Mouse (Mus musculus): Measurements from ENCODE around the gene Akap13. TPM values are rescaled to one million over a fixed set of nuclear protein-coding genes. Genes with fewer than 3 reads are reported as not detected.

Gene Akap13
- polyA plus RNA-seq, 1 experiment: 13.2 TPM

DNA sequence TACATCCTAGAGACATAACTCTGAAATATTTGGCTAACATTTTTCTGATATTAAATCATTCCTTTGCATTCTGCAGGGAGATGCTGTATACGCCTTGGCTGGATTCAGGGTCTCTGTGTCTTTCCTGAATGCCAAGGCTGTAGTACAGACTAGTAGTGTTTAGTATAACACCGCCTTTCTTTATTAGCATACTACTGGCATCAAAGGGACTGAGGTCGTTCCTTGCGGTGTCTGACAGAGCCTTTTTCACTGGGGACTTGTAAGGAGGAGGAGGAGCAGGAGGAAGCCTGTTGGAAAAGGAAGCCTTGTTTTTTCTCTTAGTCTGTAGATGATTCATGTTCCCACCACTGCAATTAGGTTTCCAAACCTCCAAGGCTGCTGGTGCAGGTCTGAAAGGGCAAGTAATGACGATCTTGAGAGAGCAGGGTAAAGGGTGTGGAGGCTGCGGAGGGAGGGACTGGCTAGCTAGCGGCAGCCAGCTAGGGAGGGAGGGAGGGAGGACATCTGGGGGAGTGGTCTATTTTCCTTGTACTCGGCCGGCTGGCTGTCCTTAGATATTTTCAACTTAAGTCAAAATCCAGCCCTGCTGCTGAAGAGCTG, 186.9 kb downstream of the Akap13 start:
- H3K27me3 ChIP-seq (replicated peaks; ENCODE audit: control insufficient read depth, insufficient read depth, low read length): no peaks in the 10 kb centered on the region
- H3K4me3 ChIP-seq (ENCODE audit: insufficient read depth, low read depth, low read length): peak overlapping the region; percentile 8; the same call in 1 of the 2 replicates
- H3K36me3 ChIP-seq (ENCODE audit: control insufficient read depth, insufficient read depth, low read length): no peaks in the 10 kb centered on the region
- peaks cover 27% of the 10 kb centered on the region for H3K4me1 ChIP-seq (ENCODE audit: control insufficient read depth, insufficient read depth, low read length)
- 15% methylated on average over 9 of the region's 9 CpGs for WGBS
- peak; percentile 86 for DNase-seq
- TF ChIP-seq POLR2A (IDR thresholded peaks at IDR 0.05; ENCODE audit: low read depth, low read length): no peak
- no peak for TF ChIP-seq CTCF (conservative IDR thresholded peaks at IDR 0.05; ENCODE audit: insufficient read depth, insufficient read length, low read depth, low read length)
- peak overlapping the region; percentile 53 for H3K27ac ChIP-seq (ENCODE audit: insufficient read depth, low read depth, low read length)

DNA sequence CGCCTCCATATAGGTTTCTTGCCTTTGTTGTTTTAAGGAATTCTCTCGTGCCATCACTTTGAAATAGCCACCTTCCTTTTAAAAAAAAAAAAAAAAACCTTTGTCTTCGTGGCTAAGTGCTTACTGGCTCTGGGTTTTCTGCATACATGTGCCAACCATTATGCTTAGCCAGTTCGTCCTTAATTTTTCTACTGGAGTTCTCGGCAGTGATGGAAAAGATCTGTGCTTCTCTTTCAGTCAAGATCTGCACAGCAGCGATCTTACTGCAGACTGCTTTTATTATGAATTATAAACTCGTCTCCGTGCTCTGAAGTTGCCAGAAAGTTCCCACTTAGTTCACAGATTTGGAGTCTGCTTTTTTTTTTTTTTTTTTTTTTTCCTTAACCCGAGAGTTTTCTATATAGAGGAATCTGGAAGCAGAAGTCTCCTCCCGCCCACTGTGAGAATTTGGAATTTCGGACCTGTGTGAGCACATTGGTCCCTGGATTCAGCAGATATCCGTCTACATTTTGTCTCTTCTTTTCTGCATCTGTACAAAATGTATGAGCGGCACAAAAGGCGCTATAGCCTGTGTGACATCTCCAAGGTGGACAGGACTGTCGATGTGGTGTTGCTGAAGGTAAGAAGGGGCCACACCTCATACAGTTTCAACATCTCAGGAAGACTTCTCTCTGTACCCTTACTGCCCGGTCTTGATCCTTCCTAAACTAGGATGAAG, 187.7 kb downstream of the Akap13 start:
- H3K36me3 ChIP-seq (ENCODE audit: control insufficient read depth, insufficient read depth, low read length): no peaks in the 10 kb centered on the region
- peak overlapping the region; percentile 61 for H3K4me3 ChIP-seq (ENCODE audit: insufficient read depth, low read depth, low read length)
- no peak for TF ChIP-seq POLR2A (IDR thresholded peaks at IDR 0.05; ENCODE audit: low read depth, low read length)
- TF ChIP-seq CTCF (conservative IDR thresholded peaks at IDR 0.05; ENCODE audit: insufficient read depth, insufficient read length, low read depth, low read length): no peak
- no peaks in the 10 kb centered on the region for H3K27me3 ChIP-seq (replicated peaks; ENCODE audit: control insufficient read depth, insufficient read depth, low read length)
- no peak for DNase-seq
- 35% methylated on average over 16 of the region's 16 CpGs for WGBS
- H3K27ac ChIP-seq (ENCODE audit: insufficient read depth, low read depth, low read length): peak overlapping the region; percentile 78
- H3K4me1 ChIP-seq (ENCODE audit: control insufficient read depth, insufficient read depth, low read length): peaks cover 27% of the 10 kb centered on the region

DNA sequence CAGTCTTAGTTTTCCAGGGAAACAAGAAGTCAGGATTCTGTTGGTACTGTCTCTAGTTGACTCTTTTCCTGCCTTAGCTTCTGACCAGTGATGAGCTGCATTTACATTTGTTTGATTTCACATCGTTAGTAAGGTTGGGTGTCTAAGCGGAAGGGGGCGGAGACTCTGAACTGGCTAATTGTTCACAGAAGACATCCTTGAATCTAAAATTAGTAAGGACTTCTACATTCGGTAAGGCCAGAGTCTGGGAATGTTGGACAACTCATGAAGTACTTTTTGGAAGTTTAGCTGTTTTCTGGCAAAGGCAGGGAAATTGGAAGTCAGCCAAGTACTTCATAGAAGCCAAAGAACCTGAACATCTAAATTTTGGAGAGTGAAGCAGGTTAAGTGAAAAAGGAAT, 188.7 kb downstream of the Akap13 start:
- Histone ChIP-seq H3K36me3 (ENCODE audit: control insufficient read depth, insufficient read depth, low read length) (no peaks in the 10 kb centered on the region), H3K27me3 (replicated peaks; ENCODE audit: control insufficient read depth, insufficient read depth, low read length) (no peaks in the 10 kb centered on the region), H3K4me3 (ENCODE audit: insufficient read depth, low read depth, low read length) (peak overlapping the region; percentile 51; the same call in 1 of the 2 replicates), H3K27ac (ENCODE audit: insufficient read depth, low read depth, low read length) (peak overlapping the region; percentile 92), H3K4me1 (ENCODE audit: control insufficient read depth, insufficient read depth, low read length) (peaks cover 27% of the 10 kb centered on the region)
- peak; percentile 80 for DNase-seq
- WGBS: 44% methylated on average over 4 of the region's 4 CpGs
- no peak for TF ChIP-seq POLR2A (IDR thresholded peaks at IDR 0.05; ENCODE audit: low read depth, low read length)

DNA sequence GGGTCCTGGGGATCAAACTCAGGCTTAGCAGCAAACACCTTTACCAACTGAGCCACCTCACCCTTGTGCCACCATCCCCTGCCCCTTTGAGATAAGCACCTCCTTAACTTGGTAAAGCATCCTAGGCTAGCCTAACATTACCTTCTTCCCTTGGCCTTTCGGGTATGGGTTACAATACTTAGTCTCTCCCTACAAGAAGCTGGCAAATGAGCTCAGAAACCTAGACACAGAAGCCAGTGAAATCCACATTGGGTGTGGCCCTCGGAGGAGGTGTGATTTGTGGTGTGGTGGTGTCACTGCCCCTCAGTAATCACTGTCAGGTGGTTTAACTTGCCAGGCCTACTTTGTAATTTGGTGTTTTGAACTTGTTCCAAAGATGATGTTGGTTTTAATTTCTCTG, 189.3 kb downstream of the Akap13 start:
- Histone ChIP-seq H3K4me3 (ENCODE audit: insufficient read depth, low read depth, low read length) (peak overlapping the region; percentile 10; the same call in 1 of the 2 replicates), H3K27me3 (replicated peaks; ENCODE audit: control insufficient read depth, insufficient read depth, low read length) (no peaks in the 10 kb centered on the region), H3K4me1 (ENCODE audit: control insufficient read depth, insufficient read depth, low read length) (peaks cover 25% of the 10 kb centered on the region), H3K36me3 (ENCODE audit: control insufficient read depth, insufficient read depth, low read length) (no peaks in the 10 kb centered on the region), H3K27ac (ENCODE audit: insufficient read depth, low read depth, low read length) (peak overlapping the region; percentile 54)
- TF ChIP-seq CTCF (conservative IDR thresholded peaks at IDR 0.05; ENCODE audit: insufficient read depth, insufficient read length, low read depth, low read length) (no peak), POLR2A (IDR thresholded peaks at IDR 0.05; ENCODE audit: low read depth, low read length) (no peak)
- DNase-seq: no peak
- 57% methylated on average over 2 of the region's 2 CpGs for WGBS

DNA sequence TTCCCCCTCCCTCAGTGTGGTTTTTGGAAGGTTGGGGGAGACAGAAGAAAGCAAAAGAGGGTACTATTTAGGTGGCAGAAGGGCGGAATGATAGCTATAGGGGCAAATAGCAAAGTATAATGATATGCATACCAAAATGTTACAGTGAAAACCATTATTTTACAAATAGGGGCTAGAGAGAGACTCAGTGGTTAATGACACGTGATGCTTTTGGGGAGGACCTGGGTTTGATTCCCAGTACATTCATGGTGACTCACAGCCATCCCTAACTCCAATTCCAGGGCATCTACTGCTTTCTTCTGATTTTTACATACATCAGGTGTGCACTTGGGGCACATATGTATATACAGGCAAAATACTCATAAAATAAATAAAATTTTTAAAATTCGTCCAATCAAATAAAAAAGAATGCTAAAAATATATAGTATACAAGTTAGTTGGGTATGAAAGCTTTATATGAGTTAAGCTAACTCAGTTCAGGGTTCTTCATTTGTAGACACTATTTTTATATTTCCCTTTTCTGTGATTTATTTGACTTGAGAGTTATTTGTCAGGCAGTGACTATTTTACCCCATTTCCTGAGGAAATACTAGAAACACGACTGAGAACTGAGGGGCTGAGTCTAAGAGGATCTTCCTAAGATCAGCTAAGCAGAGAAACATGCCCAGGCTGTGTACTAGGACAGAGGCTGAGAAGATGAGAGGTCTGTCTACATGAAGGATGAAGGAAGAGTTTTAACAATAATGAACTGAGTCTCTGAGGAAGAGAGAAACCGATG, 190.0 kb downstream of the Akap13 start:
- 64% methylated on average over 5 of the region's 5 CpGs for WGBS
- Histone ChIP-seq H3K36me3 (ENCODE audit: control insufficient read depth, insufficient read depth, low read length) (no peaks in the 10 kb centered on the region), H3K4me3 (ENCODE audit: insufficient read depth, low read depth, low read length) (peak overlapping the region; percentile 25; the same call in 1 of the 2 replicates), H3K27me3 (replicated peaks; ENCODE audit: control insufficient read depth, insufficient read depth, low read length) (no peaks in the 10 kb centered on the region), H3K27ac (ENCODE audit: insufficient read depth, low read depth, low read length) (peak overlapping the region; percentile 86), H3K4me1 (ENCODE audit: control insufficient read depth, insufficient read depth, low read length) (peaks cover 25% of the 10 kb centered on the region)
- peak; percentile 61 for DNase-seq
- TF ChIP-seq CTCF (conservative IDR thresholded peaks at IDR 0.05; ENCODE audit: insufficient read depth, insufficient read length, low read depth, low read length): no peak
- TF ChIP-seq POLR2A (IDR thresholded peaks at IDR 0.05; ENCODE audit: low read depth, low read length): no peak

DNA sequence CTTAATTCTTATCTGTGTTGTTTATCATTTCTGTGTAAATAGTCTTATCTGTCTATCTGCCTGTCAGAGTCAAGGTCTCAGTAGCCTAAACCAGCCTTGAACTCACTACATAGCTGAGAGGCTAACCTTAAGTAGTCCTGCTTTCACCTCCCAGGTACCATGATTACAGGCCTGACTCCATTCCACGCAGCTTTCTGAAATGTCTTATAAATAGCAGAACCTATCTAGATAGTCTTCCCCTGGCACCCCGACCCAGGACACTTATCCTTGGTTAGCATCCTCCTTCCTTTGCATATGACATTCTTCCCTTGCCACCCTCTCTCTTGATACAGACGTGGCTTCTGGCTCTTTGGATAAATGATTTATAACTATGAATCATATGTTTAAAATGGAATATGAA, 192.7 kb downstream of the Akap13 start:
- no peaks in the 10 kb centered on the region for H3K36me3 ChIP-seq (ENCODE audit: control insufficient read depth, insufficient read depth, low read length)
- DNase-seq: no peak
- WGBS: 75% methylated on average over 3 of the region's 3 CpGs
- TF ChIP-seq CTCF (conservative IDR thresholded peaks at IDR 0.05; ENCODE audit: insufficient read depth, insufficient read length, low read depth, low read length): no peak
- no peak for TF ChIP-seq POLR2A (IDR thresholded peaks at IDR 0.05; ENCODE audit: low read depth, low read length)
- peaks cover 14% of the 10 kb centered on the region; the same call in 1 of the 2 replicates for H3K4me1 ChIP-seq (ENCODE audit: control insufficient read depth, insufficient read depth, low read length)
- H3K27me3 ChIP-seq (replicated peaks; ENCODE audit: control insufficient read depth, insufficient read depth, low read length): no peaks in the 10 kb centered on the region
- peak overlapping the region; percentile 47 for H3K27ac ChIP-seq (ENCODE audit: insufficient read depth, low read depth, low read length)
- no peak overlapping the region for H3K4me3 ChIP-seq (ENCODE audit: insufficient read depth, low read depth, low read length)

DNA sequence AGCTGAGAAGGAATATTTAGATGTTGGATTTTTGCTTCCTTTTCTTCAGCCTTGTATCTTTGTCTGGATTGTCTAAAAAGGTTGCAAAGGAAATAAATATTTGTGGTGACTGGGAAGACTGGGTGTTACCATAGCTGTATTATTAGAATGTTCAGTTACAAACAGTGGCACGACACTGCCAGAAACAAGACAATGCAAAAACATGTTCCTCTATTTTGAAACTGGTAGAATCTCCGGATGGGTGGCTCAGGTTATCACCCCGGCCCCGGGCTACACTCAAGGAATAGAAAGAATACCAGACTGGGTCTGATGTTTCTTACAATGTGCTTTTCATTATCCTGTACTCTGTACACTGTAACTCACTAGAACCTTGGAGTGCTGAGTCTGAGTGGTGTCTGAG, 193.6 kb downstream of the Akap13 start:
- H3K36me3 ChIP-seq (ENCODE audit: control insufficient read depth, insufficient read depth, low read length): no peaks in the 10 kb centered on the region
- WGBS: 72% methylated on average over 4 of the region's 4 CpGs
- no peak for TF ChIP-seq CTCF (conservative IDR thresholded peaks at IDR 0.05; ENCODE audit: insufficient read depth, insufficient read length, low read depth, low read length)
- no peak for TF ChIP-seq POLR2A (IDR thresholded peaks at IDR 0.05; ENCODE audit: low read depth, low read length)

More for the DNA sequence above, 193.6 kb downstream of the Akap13 start:
- peak; percentile 80 for DNase-seq
- Histone ChIP-seq H3K4me1 (ENCODE audit: control insufficient read depth, insufficient read depth, low read length) (peaks cover 11% of the 10 kb centered on the region), H3K4me3 (ENCODE audit: insufficient read depth, low read depth, low read length) (no peak overlapping the region), H3K27ac (ENCODE audit: insufficient read depth, low read depth, low read length) (peak overlapping the region; percentile 23; the same call in 1 of the 2 replicates), H3K27me3 (replicated peaks; ENCODE audit: control insufficient read depth, insufficient read depth, low read length) (no peaks in the 10 kb centered on the region)
